Mouse (Mus musculus) cerebellum, postnatal 10 days (tissue): ENCODE data around the gene Olfr1313.
"Not testable (repeated sequence)": the region's sequence is repeated elsewhere in the genome, so short reads cannot be mapped to it uniquely, and the experiment has no call there.

Source experiments
- DNase-seq, 2 experiments: peaks; one replicate each; pipeline ENCODE4 v3.0.0; 2021; ENCODE audit warnings: mixed read lengths in 2 of 2

Olfr1313 gene

DNA sequence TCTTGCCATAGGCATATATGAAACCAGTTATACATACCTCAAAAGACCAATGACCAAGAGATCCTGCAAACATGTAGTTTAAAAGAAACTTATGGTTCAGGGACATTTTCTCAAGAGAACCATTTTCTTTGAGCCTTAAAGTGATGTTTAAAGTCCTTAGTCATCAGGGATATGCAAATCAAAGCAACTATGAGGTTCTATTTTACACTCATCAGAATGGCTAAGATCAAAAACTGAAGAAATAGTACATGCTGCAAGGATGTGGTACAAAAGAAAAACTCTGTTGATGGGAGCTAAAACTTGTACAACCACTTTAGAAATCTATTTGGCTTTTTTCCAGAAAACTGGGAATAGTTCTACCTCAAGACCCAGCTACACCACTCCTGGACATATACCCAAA is at the start of gene Olfr1313:
TSS of gene Olfr1313 (minus strand) at position 101 of the 400 bp plus-strand sequence.
- no peak for DNase-seq

DNA sequence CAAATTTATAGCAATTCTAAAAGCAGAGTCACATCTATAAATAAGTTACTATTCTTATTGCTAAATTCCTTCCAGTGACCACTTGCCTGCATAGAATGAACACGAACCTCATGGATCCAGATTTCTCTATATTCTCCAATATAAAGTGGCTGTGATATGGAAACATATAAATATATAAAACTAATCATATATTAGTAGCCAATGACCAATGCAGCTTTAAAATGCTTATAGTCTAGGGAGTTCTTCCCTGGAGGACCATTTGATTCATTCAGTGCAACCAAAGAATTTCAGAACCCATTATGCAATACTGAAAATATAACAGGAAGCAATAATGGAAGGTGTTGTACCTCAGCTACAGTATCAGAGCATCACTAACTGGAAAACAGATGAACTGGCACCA is 37.7 kb upstream of the Olfr1313 start, which contains the start of gene Olfr1315-ps1:
TSS of gene Olfr1315-ps1 (minus strand) at position 101 of the 400 bp plus-strand sequence.
- no peak for DNase-seq

DNA sequence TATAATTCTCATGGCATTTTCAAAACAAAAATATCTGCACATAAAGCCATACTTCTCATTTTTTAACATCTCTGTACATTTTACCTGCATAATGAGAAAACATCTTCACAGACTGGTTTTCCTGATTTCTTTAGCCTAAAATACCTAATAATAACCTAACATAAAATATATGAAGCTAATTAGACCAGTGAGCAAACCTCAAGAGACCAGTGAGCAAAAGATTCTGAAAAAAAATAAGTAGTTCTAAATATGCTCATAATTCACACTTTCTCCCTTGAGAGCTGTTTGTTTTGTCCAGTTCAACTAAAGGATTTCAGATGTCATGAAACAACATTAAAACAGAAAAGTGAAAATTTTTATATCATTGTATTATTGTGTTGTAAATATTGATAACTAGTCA is 19.0 kb upstream of the Olfr1313 start, which contains the start of gene Olfr1314:
TSS of gene Olfr1314 (minus strand) at position 101 of the 400 bp plus-strand sequence.
- no peak for DNase-seq

DNA sequence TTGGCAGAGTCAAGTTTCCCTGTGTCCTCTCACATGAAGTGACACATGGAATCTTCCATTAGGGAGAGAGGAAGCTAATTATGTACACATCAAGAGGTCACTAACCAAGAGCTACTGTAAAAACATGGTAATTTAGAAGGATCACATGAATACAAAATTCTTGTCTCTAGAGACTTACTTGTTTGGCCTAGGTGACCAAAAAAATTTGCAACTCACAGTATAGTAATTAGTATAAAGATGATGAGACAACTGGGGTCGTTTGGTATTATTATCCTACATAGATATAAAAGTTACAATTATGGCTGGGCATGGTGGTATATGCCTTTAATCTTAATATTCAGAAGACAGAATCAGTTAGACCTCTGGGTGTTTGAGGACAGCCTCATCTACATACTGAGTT is 27.5 kb downstream of the Olfr1313 start, which contains the start of gene Olfr1312:
TSS of gene Olfr1312 (minus strand) at position 101 of the 400 bp plus-strand sequence.
- DNase-seq = no peak

DNA sequence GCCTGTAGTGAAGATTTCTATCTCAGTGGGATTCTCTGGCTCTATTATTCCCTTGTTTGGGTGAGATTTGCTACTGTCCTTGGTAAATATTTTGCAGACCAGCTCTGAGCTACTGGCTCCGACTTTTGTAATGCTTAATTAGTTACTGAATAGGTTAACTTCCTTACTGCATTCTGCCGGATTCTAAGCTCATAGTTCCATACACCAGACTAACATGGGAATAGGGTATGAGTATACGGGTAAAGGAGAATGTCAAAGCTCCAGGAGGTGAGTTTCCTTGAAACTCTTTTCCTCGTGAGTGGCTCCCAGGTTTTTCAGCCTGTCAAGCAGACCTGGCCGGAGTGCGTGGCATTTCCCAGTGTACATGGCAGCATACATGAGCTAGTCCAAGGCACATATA is 50.7 kb downstream of the Olfr1313 start:
- DNase-seq = not testable (repeated sequence)

DNA sequence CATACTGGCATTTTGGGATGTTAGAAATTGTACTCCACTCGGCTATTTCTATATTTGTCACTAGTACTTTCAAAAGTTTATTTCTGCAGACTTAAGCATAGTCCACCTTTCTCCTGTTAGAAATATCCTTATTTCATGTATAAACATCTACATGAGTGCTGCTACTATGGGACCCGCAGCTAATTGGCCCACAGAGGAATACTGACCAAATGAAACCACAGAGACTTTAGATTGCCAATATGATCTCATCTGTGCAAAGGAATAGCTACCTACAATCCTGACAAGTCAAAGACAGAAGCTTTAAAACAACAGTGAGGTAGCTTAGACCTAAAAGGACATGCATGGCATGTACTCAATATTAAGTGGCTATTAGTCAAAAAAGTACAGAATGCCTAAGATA is 53.3 kb downstream of the Olfr1313 start, which contains the start of gene Olfr1311:
TSS of gene Olfr1311 (minus strand) at position 101 of the 400 bp plus-strand sequence.
- no peak for DNase-seq
